Mouse (Mus musculus): Measurements from ENCODE around the gene Apoc2. TPM values are rescaled to one million over a fixed set of nuclear protein-coding genes. Genes with fewer than 3 reads are reported as not detected.
A peak's percentile ranks its signal among the peaks of the same experiment; 100 is the strongest.

The Apoc2 gene
- polyA plus RNA-seq, 1 experiment from 2014 or later = not detected

DNA sequence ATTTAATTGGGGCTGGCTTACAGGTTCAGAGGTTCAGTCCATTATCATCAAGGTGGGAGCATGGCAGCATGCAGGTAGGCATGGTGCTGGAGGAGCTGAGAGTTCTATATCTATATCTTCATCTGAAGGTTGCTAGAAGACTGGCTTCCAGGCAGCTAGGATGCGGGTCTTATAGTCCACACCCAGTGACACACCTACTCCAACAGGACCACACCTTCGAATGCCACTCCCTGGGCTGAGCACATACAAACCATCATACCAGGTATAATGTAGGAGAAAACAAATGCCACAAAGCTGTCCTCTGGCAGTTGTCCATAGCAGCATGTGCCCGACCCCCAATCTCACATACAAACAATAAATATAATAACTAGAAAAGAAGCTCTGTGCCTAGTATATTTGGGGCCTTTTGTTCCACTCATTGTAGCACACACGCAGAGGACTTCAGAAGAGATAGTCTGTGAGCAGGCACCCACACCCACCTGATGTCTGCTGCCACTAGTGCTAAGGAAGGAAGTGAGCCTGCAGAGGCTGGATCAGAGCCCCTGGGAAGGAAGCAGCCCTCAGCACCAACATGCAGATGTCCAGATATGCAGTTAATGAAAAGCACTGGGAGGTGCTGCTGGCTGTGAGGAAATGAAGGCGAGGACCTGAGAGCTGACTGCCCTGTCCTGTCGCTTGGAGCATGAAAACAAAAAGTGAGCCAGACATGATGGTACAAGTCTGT lies 26.5 kb downstream of the Apoc2 start:
- Histone ChIP-seq H3K4me1 (replicated peaks) (no peaks in the 10 kb centered on the region), H3K4me3 (replicated peaks) (no peak overlapping the region), H3K4me2 (no peak overlapping the region), H3K9me3 (no peaks in the 10 kb centered on the region), H3K36me3 (peaks cover 89% of the 10 kb centered on the region), H3K9ac (replicated peaks) (no peak overlapping the region), H3K27ac (no peak overlapping the region), H3K27me3 (no peaks in the 10 kb centered on the region)
- WGBS = 93% methylated on average over 6 of the region's 6 CpGs
- no peak for ATAC-seq (ENCODE audit: insufficient number of reproducible peaks, insufficient read depth, low FRiP score, low TSS enrichment, low read depth)

DNA sequence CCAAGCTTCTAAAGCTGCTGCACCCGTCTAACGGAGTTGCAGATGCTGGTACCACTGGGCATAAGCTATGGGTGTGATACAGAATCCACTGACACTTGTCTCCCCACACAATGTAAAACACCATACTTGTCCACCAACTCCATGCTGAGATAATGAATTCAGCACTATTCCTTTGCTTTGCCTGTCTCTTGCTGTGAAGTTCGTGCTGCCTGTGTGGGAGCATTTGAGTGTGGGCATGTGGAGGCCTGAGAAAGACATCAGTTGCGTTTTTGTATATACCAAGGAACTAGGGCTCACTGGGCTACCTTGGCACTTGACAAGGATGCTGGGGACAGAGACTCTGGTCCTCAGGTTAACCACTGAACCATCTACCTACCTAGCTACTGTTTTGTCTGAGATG lies 36.5 kb downstream of the Apoc2 start:
- Histone ChIP-seq H3K27me3 (no peaks in the 10 kb centered on the region), H3K4me1 (replicated peaks) (no peaks in the 10 kb centered on the region), H3K4me3 (replicated peaks) (no peak overlapping the region), H3K36me3 (peaks cover 98% of the 10 kb centered on the region), H3K27ac (no peak overlapping the region), H3K9ac (replicated peaks) (no peak overlapping the region), H3K9me3 (no peaks in the 10 kb centered on the region), H3K4me2 (no peak overlapping the region)
- 88% methylated on average over 4 of the region's 4 CpGs for WGBS
- ATAC-seq (ENCODE audit: insufficient number of reproducible peaks, insufficient read depth, low FRiP score, low TSS enrichment, low read depth) = no peak

DNA sequence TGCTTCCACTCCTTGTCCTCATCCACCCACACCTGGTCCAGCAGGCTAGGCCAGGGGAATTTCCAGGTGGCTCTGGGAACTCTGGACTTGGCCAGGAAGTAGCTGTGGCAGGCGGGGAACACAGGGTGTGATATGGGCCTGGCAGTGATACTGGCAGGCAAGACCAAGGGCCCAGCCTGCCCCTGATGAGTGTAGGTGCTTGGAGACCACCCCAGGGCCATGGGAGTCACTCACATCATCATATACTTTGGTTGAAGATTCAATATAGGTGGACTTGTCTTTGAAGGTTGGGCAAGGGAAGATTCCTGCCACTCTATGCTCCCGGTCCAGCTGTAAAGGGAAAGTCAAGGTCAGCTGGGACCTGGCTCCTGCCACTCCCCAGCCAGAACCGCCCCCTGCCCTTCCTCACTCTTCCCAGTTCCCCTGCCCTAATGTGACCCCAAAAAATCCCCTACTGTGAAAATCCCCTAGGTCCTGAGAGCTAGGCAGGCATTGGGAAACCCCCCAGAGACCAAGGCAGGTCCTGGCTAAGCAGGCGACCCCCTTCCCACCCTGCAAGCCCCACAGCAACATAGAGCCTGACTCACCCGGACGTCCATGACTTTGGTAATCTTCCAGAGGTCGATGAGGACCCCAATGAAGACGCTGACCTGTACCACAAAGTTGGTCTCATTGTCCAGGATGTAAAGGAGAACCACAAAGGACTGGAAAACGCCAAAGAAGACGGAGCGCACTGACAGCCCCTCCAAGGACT lies 42.5 kb downstream of the Apoc2 start:
- Histone ChIP-seq H3K27me3 (no peaks in the 10 kb centered on the region), H3K9me3 (no peaks in the 10 kb centered on the region), H3K27ac (no peak overlapping the region), H3K4me3 (replicated peaks) (no peak overlapping the region), H3K4me2 (no peak overlapping the region), H3K4me1 (replicated peaks) (no peaks in the 10 kb centered on the region), H3K36me3 (peaks cover 87% of the 10 kb centered on the region), H3K9ac (replicated peaks) (no peak overlapping the region)
- 90% methylated on average over 11 of the region's 11 CpGs for WGBS
- no peak for ATAC-seq (ENCODE audit: insufficient number of reproducible peaks, insufficient read depth, low FRiP score, low TSS enrichment, low read depth)

DNA sequence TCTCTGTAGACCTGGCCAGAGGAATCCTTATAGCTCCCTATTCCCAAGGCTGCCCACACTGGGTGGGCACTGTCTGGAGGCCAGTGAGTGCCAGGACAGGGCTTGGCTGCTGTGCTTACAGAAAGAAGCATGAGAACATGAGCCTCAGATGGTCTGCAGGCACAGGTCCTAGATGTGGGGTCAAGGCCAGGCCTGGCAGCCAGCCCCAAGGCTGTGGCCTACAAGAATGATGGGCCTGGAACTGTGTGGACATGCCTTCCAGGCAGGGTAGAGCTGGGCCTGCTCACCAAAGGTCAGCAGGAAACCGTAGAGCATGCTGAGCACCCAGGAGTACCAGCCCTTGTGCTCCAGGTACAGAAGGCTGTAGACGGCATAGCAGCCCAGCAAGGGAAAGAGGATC lies 43.1 kb downstream of the Apoc2 start:
- WGBS = 93% methylated on average over 2 of the region's 2 CpGs
- no peak overlapping the region for H3K9ac ChIP-seq (replicated peaks)
- no peak overlapping the region for H3K4me3 ChIP-seq (replicated peaks)
- H3K4me2 ChIP-seq = no peak overlapping the region
- H3K27me3 ChIP-seq = no peaks in the 10 kb centered on the region
- ATAC-seq (ENCODE audit: insufficient number of reproducible peaks, insufficient read depth, low FRiP score, low TSS enrichment, low read depth) = no peak
- 0 out of 2 replicates have a peak, but pooled peaks cover under 1% of the 10 kb centered on the region for H3K4me1 ChIP-seq (replicated peaks)
- H3K9me3 ChIP-seq = no peaks in the 10 kb centered on the region
- H3K36me3 ChIP-seq = peaks cover 81% of the 10 kb centered on the region
- H3K27ac ChIP-seq = no peak overlapping the region

DNA sequence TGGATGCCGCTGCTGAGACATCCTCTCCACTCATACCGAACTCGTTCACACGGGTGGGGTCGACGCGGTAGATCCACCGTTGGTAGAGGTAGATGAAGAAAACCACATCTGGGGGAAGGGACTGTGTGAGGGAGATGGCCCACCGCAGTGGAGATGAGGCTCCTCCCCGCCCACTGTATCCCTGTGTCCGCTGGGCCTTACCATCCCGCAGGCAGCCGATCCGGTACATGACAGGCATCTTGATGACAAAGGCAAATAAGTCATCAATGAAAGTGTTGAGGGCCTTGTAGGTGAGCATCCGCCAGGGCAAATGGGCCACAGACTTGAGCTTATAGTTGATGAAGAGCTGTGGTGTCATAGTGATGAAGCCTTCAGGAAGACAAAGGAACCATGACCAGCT lies 43.9 kb downstream of the Apoc2 start:
- 93% methylated on average over 15 of the region's 15 CpGs for WGBS
- H3K36me3 ChIP-seq = peaks cover 73% of the 10 kb centered on the region

DNA sequence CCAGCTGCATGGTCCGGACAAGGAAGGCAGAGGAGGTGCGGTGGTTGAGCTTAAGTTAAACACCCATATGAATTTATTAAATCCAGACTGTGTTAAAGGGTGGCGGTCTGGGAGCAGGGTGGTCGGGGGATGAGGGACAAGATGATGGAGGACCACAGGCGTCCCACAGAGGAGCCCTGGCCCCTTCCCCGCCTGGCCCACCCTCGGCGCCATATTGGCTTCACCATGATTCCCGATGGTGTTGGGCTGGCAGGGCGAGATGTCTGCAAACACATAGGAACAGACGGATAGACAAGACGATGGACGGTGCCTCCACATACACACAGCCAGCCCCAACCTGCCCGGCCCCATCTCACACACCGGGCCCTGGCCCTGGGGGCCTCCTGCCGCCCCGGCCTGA lies 44.5 kb downstream of the Apoc2 start:
- Histone ChIP-seq H3K9ac (replicated peaks) (no peak overlapping the region), H3K4me3 (replicated peaks) (no peak overlapping the region), H3K4me2 (no peak overlapping the region), H3K27ac (no peak overlapping the region), H3K27me3 (no peaks in the 10 kb centered on the region), H3K9me3 (no peaks in the 10 kb centered on the region), H3K4me1 (replicated peaks) (0 out of 2 replicates have a peak, but pooled peaks cover 2% of the 10 kb centered on the region), H3K36me3 (peaks cover 67% of the 10 kb centered on the region)
- ATAC-seq (ENCODE audit: insufficient number of reproducible peaks, insufficient read depth, low FRiP score, low TSS enrichment, low read depth) = no peak
- 90% methylated on average over 17 of the region's 17 CpGs for WGBS

More for the DNA sequence above, 43.9 kb downstream of the Apoc2 start:
- Histone ChIP-seq H3K4me3 (replicated peaks) (no peak overlapping the region), H3K27me3 (no peaks in the 10 kb centered on the region), H3K27ac (no peak overlapping the region), H3K4me1 (replicated peaks) (0 out of 2 replicates have a peak, but pooled peaks cover 2% of the 10 kb centered on the region), H3K9me3 (no peaks in the 10 kb centered on the region), H3K4me2 (no peak overlapping the region), H3K9ac (replicated peaks) (no peak overlapping the region)
- no peak for ATAC-seq (ENCODE audit: insufficient number of reproducible peaks, insufficient read depth, low FRiP score, low TSS enrichment, low read depth)

DNA sequence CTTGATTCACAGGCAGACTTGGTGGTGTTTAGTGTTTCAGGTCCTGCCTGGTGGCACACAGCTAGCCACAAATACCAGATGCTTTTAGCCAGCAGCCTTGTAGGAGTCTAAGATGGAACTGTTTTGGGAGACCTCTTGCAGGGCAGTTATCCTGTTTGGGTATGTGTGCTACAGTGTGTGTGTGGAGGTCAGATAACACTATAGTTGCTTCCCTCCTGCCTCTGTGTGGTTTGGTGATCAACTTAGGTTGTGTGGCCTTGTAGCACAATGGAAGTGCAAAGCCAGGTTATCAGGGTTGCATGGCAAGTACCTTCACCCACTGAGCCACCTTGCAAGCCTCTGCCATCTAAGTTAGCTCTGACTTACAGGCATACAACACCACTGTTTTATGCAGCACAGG lies 45.0 kb downstream of the Apoc2 start:
- Histone ChIP-seq H3K27ac (no peak overlapping the region), H3K4me1 (replicated peaks) (0 out of 2 replicates have a peak, but pooled peaks cover 2% of the 10 kb centered on the region), H3K4me2 (no peak overlapping the region), H3K36me3 (peaks cover 62% of the 10 kb centered on the region), H3K9me3 (no peaks in the 10 kb centered on the region), H3K27me3 (no peaks in the 10 kb centered on the region), H3K4me3 (replicated peaks) (no peak overlapping the region), H3K9ac (replicated peaks) (no peak overlapping the region)
- ATAC-seq (ENCODE audit: insufficient number of reproducible peaks, insufficient read depth, low FRiP score, low TSS enrichment, low read depth) = no peak

DNA sequence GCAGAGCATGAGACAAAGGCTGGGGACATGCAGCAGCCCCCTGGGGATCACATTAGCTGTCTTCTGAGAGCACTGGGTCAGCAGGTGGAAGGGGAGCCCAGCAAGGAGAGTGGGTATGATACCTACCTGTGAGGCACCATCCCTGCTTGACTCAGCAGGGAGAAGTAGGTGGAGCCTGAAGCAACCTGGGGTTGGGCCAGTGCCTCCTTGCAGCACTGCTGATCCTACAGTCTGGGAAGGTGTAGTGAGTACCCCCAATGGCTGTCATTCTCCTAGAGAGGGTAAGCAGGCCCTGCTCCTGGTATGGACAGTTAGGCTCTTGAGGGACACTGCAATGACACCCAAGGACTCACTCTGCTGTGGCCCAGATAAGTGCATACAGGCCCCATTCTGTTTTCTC lies 45.5 kb downstream of the Apoc2 start:
- Histone ChIP-seq H3K36me3 (peaks cover 58% of the 10 kb centered on the region), H3K4me1 (replicated peaks) (0 out of 2 replicates have a peak, but pooled peaks cover 2% of the 10 kb centered on the region), H3K9ac (replicated peaks) (no peak overlapping the region), H3K9me3 (no peaks in the 10 kb centered on the region), H3K27ac (no peak overlapping the region), H3K4me3 (replicated peaks) (no peak overlapping the region), H3K27me3 (no peaks in the 10 kb centered on the region), H3K4me2 (no peak overlapping the region)
- ATAC-seq (ENCODE audit: insufficient number of reproducible peaks, insufficient read depth, low FRiP score, low TSS enrichment, low read depth) = no peak

DNA sequence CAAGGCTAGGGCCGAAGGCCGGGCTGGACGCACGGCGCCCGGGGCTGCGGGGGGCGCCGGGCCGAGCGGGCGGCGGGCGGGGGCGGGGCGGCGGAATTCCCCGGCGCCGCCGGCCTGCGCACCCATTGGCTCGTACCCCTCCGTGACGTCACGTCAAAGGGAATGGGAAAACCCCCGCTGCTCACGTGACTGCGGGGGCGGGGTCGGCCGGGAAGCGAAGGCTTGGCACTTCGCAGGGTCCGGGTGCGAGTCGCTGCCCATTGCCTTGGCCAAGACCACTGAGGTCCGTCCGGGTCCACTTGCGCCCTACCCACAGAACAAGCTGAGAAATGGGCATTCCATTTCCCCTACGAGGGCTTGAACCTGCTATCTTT lies 48.4 kb downstream of the Apoc2 start, which contains the start of gene Relb:
Gene Relb (minus strand): TSS at position 78 of the 374 bp plus-strand sequence.
- H3K27me3 ChIP-seq = no peaks in the 10 kb centered on the region
- ATAC-seq (ENCODE audit: insufficient number of reproducible peaks, insufficient read depth, low FRiP score, low TSS enrichment, low read depth) = peak; percentile 44
- H3K36me3 ChIP-seq = peaks cover 28% of the 10 kb centered on the region
- WGBS = under 1% methylated on average over 34 of the region's 41 CpGs
- H3K9me3 ChIP-seq = no peaks in the 10 kb centered on the region
- peak within 1 kb of the TSS; percentile 78 for H3K4me3 ChIP-seq (replicated peaks)
- H3K27ac ChIP-seq = peak within 1 kb of the TSS; percentile 80
- 0 out of 2 replicates have a peak, but pooled peaks cover 2% of the 10 kb centered on the region for H3K4me1 ChIP-seq (replicated peaks)
- peak within 1 kb of the TSS; percentile 57 for H3K9ac ChIP-seq (replicated peaks)
- H3K4me2 ChIP-seq = peak within 1 kb of the TSS; percentile 84

DNA sequence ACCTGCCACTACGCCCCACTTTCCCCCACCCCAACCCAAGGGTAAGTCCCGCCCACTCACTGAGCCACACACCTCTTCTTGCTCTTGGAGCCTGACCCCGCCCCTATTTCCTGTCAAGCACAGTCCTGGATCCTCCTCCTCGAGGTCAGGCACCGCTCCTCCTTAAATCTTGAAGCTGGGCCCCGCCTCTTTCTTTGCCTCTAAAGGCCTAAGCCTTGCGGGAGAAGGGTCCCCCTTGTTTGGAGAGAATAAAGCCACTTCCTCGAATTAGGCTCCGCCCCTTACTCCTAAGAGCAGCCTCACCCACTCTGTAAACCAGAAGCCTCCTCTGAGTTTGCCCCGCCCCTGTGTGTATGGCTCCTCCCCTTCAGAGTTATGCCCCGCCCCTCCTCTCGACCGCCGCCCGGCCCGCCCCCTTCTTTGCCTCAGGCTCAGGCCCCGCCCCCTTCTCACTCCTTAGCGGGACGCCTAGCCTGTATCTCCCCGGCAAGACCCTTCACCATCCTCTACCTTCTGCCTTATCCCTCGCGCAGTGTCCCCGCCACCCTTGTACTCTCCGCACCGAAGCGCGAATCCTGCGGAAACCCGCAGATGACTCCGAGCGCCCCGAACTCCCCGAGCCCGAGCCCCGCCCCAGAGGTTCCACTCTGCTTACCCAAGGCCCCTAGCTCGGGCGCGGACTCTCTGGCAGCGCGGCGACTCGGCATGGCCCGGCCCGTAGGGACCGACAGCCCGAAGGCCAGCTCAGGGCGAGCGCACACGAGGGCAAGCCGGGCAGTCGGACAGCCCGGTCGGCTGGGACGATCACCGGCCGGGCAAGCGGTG lies 49.0 kb downstream of the Apoc2 start:
- peak overlapping the region; percentile 57 for H3K9ac ChIP-seq (replicated peaks)
- no peaks in the 10 kb centered on the region for H3K27me3 ChIP-seq
- 1% methylated on average over 57 of the region's 57 CpGs for WGBS
- H3K9me3 ChIP-seq = no peaks in the 10 kb centered on the region
- H3K4me3 ChIP-seq (replicated peaks) = peak overlapping the region; percentile 78
- 0 out of 2 replicates have a peak, but pooled peaks cover 2% of the 10 kb centered on the region for H3K4me1 ChIP-seq (replicated peaks)
- peaks cover 22% of the 10 kb centered on the region for H3K36me3 ChIP-seq
- peak overlapping the region; percentile 80 for H3K27ac ChIP-seq
- ATAC-seq (ENCODE audit: insufficient number of reproducible peaks, insufficient read depth, low FRiP score, low TSS enrichment, low read depth) = peak; percentile 88
- H3K4me2 ChIP-seq = peak overlapping the region; percentile 84

DNA sequence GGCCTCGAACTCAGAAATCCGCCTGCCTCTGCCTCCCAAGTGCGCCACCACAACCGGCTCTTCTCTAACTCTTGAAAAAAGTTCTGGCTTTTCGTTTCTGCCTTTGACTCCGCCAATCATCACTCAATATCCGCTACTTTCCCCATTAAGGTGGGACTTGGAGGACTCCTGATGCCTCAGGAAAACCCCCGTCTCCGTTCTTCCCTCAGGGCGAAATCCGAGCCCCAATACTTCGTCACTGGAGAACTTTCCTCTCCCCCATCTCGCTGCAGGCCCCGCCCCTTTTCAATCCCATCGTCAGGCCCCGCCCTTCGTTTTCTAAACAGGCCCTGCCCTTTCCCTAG lies 49.6 kb downstream of the Apoc2 start:
- Histone ChIP-seq H3K4me1 (replicated peaks) (0 out of 2 replicates have a peak, but pooled peaks cover 2% of the 10 kb centered on the region), H3K9ac (replicated peaks) (no peak overlapping the region), H3K9me3 (no peaks in the 10 kb centered on the region), H3K27me3 (no peaks in the 10 kb centered on the region), H3K4me3 (replicated peaks) (peak overlapping the region; percentile 78), H3K4me2 (peak overlapping the region; percentile 84), H3K36me3 (peaks cover 16% of the 10 kb centered on the region), H3K27ac (peak overlapping the region; percentile 80)
- WGBS = 14% methylated on average over 17 of the region's 17 CpGs
- ATAC-seq (ENCODE audit: insufficient number of reproducible peaks, insufficient read depth, low FRiP score, low TSS enrichment, low read depth) = no peak

Measured in limb, embryonic 12.5 days (tissue).